Mouse (Mus musculus): ENCODE results near the gene Kdm7a. TPM values are rescaled to one million over a fixed set of nuclear protein-coding genes. Genes with fewer than 3 reads are reported as not detected.
A peak's percentile ranks its signal among the peaks of the same experiment; 100 is the strongest.

The Kdm7a gene
- polyA plus RNA-seq, 1 experiment from 2014 or later: 4.6 TPM

DNA sequence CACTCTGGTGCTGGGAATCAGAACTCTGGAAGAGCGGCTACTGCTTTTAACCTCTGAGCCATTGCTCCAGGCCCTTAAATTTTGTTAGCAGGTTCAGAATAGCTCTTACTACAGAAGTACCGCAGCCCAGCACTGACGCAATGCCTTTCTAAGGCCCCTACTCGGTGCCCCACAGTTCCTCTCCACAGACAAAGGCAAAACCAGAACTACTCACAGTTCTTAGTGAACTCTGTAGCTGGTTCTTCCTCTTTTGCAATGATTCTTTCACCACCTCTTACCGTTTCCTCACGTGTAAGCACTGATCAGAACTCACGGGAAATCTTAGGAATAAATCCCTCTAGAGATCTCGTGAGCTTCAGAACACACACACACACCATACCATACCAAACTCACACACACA is 24.1 kb upstream of the Kdm7a start:
- no peak overlapping the region for H3K4me3 ChIP-seq
- no peak overlapping the region for H3K27ac ChIP-seq
- no peak overlapping the region for H3K4me2 ChIP-seq
- 0 out of 2 replicates have a peak, but pooled peaks cover 4% of the 10 kb centered on the region for H3K4me1 ChIP-seq (replicated peaks)
- no peaks in the 10 kb centered on the region for H3K36me3 ChIP-seq
- 70% methylated on average over 8 of the region's 8 CpGs for WGBS
- no peaks in the 10 kb centered on the region for H3K27me3 ChIP-seq
- no peak for ATAC-seq (replicated peaks; ENCODE audit: insufficient number of reproducible peaks, insufficient read depth, low FRiP score, low read depth)
- no peaks in the 10 kb centered on the region for H3K9me3 ChIP-seq (replicated peaks)
- H3K9ac ChIP-seq: no peak overlapping the region

DNA sequence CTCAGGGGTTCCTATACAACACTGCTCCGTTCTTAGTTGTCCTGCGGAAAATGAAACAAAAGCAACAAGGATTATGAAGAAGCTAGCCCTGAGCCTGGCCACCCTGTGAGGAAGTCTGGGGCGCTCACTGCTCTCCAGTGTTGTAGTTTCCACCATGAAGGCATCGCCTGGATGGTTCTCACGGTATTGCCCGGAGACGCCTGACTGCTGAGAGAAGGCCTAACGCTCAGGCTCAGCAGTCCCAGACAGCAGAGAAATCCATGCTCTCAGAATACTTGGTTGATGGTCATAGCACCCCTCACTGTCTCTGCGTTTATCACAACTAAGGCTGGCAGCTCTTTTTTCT is 20.0 kb upstream of the Kdm7a start:
- no peaks in the 10 kb centered on the region for H3K9me3 ChIP-seq (replicated peaks)
- no peak overlapping the region for H3K9ac ChIP-seq
- no peak overlapping the region for H3K4me3 ChIP-seq
- no peak for ATAC-seq (replicated peaks; ENCODE audit: insufficient number of reproducible peaks, insufficient read depth, low FRiP score, low read depth)
- peak overlapping the region; percentile 21; the same call in 1 of the 2 replicates for H3K4me2 ChIP-seq
- H3K27ac ChIP-seq: no peak overlapping the region
- no peaks in the 10 kb centered on the region for H3K27me3 ChIP-seq
- H3K4me1 ChIP-seq (replicated peaks): 0 out of 2 replicates have a peak, but pooled peaks cover 4% of the 10 kb centered on the region
- H3K36me3 ChIP-seq: no peaks in the 10 kb centered on the region
- 56% methylated on average over 9 of the region's 9 CpGs for WGBS

DNA sequence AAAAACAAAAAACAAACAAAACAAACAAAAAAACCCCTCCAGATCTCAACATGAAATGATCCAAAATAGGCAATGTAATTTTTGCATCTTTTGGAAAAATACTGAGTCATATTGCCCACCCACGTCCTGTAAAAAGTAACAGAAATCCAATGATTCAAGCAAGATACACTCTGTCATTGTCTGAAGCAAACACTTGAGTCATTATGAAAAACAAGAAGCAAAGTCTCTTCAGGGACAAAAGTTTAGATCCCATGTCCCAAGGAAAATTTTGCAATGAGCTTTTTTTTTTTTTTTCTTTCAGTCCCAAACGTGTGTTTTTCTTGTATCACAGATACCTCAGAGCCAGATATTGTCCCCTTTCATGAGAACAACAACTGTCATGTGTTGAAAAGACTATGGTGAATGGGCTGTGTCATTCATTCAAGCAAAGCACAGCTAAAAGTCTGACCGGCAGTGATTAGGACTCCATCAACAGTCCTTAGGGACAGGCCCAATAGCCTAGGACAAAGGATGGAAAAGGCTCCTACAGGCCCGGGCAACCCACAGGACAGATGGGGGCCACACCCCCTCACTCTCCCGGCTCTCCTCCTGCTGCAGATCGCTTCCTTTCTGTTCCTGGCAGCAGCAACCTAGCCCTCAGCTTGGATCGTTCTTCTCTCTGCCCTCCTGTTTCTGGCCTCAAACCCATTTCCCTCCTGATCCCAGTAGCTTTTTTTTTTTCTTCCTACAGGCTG is 19.5 kb upstream of the Kdm7a start:
- no peak for ATAC-seq (replicated peaks; ENCODE audit: insufficient number of reproducible peaks, insufficient read depth, low FRiP score, low read depth)
- no peaks in the 10 kb centered on the region for H3K27me3 ChIP-seq
- no peaks in the 10 kb centered on the region for H3K9me3 ChIP-seq (replicated peaks)
- peak overlapping the region; percentile 21; the same call in 1 of the 2 replicates for H3K4me2 ChIP-seq
- 27% methylated on average over 7 of the region's 7 CpGs for WGBS
- H3K9ac ChIP-seq: no peak overlapping the region
- H3K4me1 ChIP-seq (replicated peaks): 0 out of 2 replicates have a peak, but pooled peaks cover 4% of the 10 kb centered on the region
- H3K36me3 ChIP-seq: no peaks in the 10 kb centered on the region
- H3K4me3 ChIP-seq: no peak overlapping the region
- H3K27ac ChIP-seq: no peak overlapping the region

DNA sequence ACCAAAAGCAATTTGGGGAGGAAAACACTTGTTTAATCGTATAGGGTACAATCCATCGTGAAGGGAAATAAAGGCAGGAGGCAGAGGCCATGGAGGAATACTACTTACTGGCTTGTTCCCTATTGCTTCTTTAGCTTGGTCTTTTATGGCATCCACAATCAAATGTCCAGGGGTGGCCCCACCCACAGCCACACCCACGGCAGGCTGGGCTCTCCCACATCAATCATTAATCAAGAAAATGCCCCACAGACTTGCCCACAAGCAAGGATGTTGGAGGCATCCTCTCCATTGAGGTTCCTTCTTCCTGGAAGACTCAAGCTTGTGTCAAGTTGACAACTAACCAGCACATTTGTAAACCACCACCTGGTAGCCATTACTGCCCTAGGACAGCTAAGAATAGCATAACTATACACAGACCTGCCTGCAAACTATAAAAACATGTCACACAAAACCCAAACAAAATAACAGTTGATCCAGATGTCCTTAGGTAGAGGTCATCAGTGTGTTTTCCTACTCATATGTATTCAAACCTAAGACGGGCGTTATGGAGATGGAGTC is 16.8 kb upstream of the Kdm7a start:
- no peak overlapping the region for H3K4me2 ChIP-seq
- no peaks in the 10 kb centered on the region for H3K9me3 ChIP-seq (replicated peaks)
- H3K36me3 ChIP-seq: no peaks in the 10 kb centered on the region
- no peak overlapping the region for H3K9ac ChIP-seq
- no peaks in the 10 kb centered on the region for H3K27me3 ChIP-seq
- no peak for ATAC-seq (replicated peaks; ENCODE audit: insufficient number of reproducible peaks, insufficient read depth, low FRiP score, low read depth)
- WGBS: 81% methylated on average over 5 of the region's 5 CpGs
- no peak overlapping the region for H3K27ac ChIP-seq
- H3K4me3 ChIP-seq: no peak overlapping the region
- H3K4me1 ChIP-seq (replicated peaks): 0 out of 2 replicates have a peak, but pooled peaks cover 4% of the 10 kb centered on the region

- WGBS: 73% methylated on average over 5 of the region's 5 CpGs
- no peak overlapping the region for H3K4me2 ChIP-seq
- ATAC-seq (replicated peaks; ENCODE audit: insufficient number of reproducible peaks, insufficient read depth, low FRiP score, low read depth): no peak
- no peak overlapping the region for H3K9ac ChIP-seq
- no peaks in the 10 kb centered on the region for H3K9me3 ChIP-seq (replicated peaks)
- no peak overlapping the region for H3K27ac ChIP-seq
- H3K4me1 ChIP-seq (replicated peaks): 0 out of 2 replicates have a peak, but pooled peaks cover 4% of the 10 kb centered on the region
- H3K4me3 ChIP-seq: no peak overlapping the region
- no peaks in the 10 kb centered on the region for H3K27me3 ChIP-seq
- no peaks in the 10 kb centered on the region for H3K36me3 ChIP-seq
These were observed 15.9 kb upstream of the Kdm7a start for GRCm38 (mm10) chr6:39222487-39222886.

DNA sequence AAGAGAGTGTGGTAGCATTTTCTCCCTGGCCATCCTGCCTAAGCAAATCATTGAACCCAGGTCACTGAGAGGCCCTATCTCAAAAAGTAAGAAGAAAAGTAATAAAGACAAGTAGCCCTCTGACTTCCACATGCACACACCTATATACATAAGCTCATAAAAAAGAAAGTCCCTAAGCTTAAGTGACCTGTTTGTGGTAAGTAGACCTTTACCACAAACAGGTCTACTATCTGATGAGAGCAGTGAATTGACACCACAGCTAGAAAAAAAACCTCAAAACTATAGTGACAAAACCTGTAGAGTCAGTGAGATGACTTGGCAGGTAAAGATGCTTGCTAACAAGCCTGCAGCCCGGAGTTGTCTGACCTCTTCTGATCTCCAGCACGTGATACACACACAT is 11.4 kb upstream of the Kdm7a start:
- no peak for ATAC-seq (replicated peaks; ENCODE audit: insufficient number of reproducible peaks, insufficient read depth, low FRiP score, low read depth)

DNA sequence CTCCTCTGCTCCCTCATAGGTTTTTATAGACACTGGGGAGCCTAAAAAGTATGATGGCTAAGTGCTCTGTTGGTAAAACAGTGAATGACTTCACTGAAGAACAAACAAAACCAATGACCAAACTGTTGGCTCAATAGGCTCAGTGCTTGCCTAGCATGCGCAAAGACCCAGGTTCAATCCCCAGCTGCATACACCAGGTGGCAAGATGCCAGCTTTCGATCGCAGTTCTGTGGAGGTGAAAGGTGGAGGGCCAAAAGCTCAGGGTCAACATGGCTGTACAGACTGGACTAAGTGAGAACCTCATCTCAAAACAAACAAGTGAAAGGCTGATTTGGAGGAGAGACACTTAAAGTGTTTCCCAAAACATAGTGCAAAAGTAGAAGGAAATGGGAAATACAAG is 10.5 kb upstream of the Kdm7a start:
- Histone ChIP-seq H3K4me3 (no peak overlapping the region), H3K9ac (no peak overlapping the region), H3K9me3 (replicated peaks) (no peaks in the 10 kb centered on the region), H3K27ac (no peak overlapping the region), H3K4me2 (no peak overlapping the region), H3K27me3 (no peaks in the 10 kb centered on the region), H3K36me3 (no peaks in the 10 kb centered on the region), H3K4me1 (replicated peaks) (no peaks in the 10 kb centered on the region)
- no peak for ATAC-seq (replicated peaks; ENCODE audit: insufficient number of reproducible peaks, insufficient read depth, low FRiP score, low read depth)
- 91% methylated on average over 3 of the region's 3 CpGs for WGBS

More for the DNA sequence above, 11.4 kb upstream of the Kdm7a start:
- Histone ChIP-seq H3K9ac (no peak overlapping the region), H3K4me2 (no peak overlapping the region), H3K36me3 (no peaks in the 10 kb centered on the region), H3K4me1 (replicated peaks) (no peaks in the 10 kb centered on the region), H3K27ac (no peak overlapping the region), H3K9me3 (replicated peaks) (no peaks in the 10 kb centered on the region), H3K27me3 (no peaks in the 10 kb centered on the region), H3K4me3 (no peak overlapping the region)
- 76% methylated on average over 2 of the region's 2 CpGs for WGBS

DNA sequence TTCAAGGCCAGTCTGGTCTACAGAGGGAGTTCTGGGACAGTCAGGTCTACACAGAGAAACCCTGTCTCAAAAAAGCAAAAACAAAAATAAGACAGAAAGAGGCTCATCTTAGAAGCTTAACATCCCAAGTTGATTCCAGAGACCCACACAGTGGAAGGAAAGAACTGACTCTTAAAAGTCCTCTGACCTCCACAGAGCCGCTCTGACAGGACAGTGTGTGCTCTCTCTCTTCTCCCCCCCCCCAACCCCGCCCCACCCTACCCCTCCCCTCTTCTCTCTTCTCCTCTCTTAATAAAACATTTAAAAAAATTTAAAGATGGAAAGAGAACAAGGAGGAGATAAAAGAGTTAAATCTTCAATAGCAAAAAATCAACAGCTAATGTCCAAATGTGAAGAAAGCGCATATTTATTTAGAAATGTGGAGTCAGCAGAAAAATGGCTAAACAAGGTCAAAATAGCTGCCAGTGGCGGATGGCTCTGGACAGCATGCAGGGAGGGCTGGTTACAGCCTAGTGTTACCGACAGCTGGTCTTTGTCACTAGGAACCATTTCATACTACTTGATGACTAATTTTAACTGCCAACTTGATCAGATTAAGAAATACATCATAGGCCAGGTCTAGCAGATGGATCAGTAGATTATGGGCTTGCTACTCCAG is 8.5 kb upstream of the Kdm7a start:
- no peaks in the 10 kb centered on the region for H3K36me3 ChIP-seq
- H3K27me3 ChIP-seq: no peaks in the 10 kb centered on the region
- no peaks in the 10 kb centered on the region for H3K4me1 ChIP-seq (replicated peaks)
- no peak overlapping the region for H3K4me3 ChIP-seq
- no peak overlapping the region for H3K4me2 ChIP-seq
- H3K9ac ChIP-seq: no peak overlapping the region
- H3K9me3 ChIP-seq (replicated peaks): no peaks in the 10 kb centered on the region
- ATAC-seq (replicated peaks; ENCODE audit: insufficient number of reproducible peaks, insufficient read depth, low FRiP score, low read depth): no peak
- 66% methylated on average over 5 of the region's 5 CpGs for WGBS
- H3K27ac ChIP-seq: no peak overlapping the region

GRCm38 (mm10) chr6:39209677-39210076 is 3.1 kb upstream of the Kdm7a start:
- Histone ChIP-seq H3K4me2 (no peak overlapping the region), H3K4me3 (no peak overlapping the region), H3K36me3 (no peaks in the 10 kb centered on the region), H3K9ac (no peak overlapping the region), H3K27me3 (no peaks in the 10 kb centered on the region), H3K27ac (no peak overlapping the region), H3K9me3 (replicated peaks) (no peaks in the 10 kb centered on the region), H3K4me1 (replicated peaks) (no peaks in the 10 kb centered on the region; the same call in 1 of the 2 replicates)
- ATAC-seq (replicated peaks; ENCODE audit: insufficient number of reproducible peaks, insufficient read depth, low FRiP score, low read depth): no peak
- WGBS: 82% methylated on average over 4 of the region's 4 CpGs

DNA sequence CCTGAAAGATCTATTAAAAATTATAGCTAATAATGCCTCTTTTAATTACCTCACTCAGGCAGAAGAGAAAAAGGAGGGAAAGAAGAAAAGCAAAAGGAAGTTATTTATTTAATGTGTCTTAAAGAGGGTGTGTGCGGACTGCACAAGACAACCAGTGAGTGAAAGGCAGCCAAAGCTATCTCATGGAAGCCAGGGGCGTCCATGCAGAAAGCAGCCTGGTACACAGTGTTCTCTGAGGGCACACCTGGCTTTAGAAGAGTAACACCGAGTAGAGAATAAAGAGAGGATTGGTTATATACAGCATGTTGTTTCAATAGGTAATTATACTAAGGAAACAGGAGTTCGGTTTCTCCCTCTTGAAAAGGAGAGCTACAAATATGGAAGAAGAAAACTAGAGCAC is 1.6 kb upstream of the Kdm7a start:
- no peaks in the 10 kb centered on the region for H3K27me3 ChIP-seq
- H3K9ac ChIP-seq: no peak overlapping the region
- ATAC-seq (replicated peaks; ENCODE audit: insufficient number of reproducible peaks, insufficient read depth, low FRiP score, low read depth): no peak
- H3K9me3 ChIP-seq (replicated peaks): no peaks in the 10 kb centered on the region
- H3K4me3 ChIP-seq: no peak overlapping the region
- H3K4me2 ChIP-seq: 0 out of 2 replicates have a peak overlapping the region, but pooled peaks have one; percentile 80
- H3K4me1 ChIP-seq (replicated peaks): peaks cover 2% of the 10 kb centered on the region; the same call in 1 of the 2 replicates
- H3K27ac ChIP-seq: no peak overlapping the region
- no peaks in the 10 kb centered on the region for H3K36me3 ChIP-seq
- WGBS: 79% methylated on average over 4 of the region's 4 CpGs

GRCm38 (mm10) chr6:39205650-39206580 is 674 bp downstream of the Kdm7a start:
- peak; percentile 45 for ATAC-seq (replicated peaks; ENCODE audit: insufficient number of reproducible peaks, insufficient read depth, low FRiP score, low read depth)
- WGBS: under 1% methylated on average over 103 of the region's 121 CpGs
- peak overlapping the region; percentile 97 for H3K27ac ChIP-seq
- peaks cover 3% of the 10 kb centered on the region; the same call in 1 of the 2 replicates for H3K4me1 ChIP-seq (replicated peaks)
- H3K27me3 ChIP-seq: no peaks in the 10 kb centered on the region
- H3K4me2 ChIP-seq: peak overlapping the region; percentile 80
- H3K9me3 ChIP-seq (replicated peaks): no peaks in the 10 kb centered on the region
- peak overlapping the region; percentile 96 for H3K9ac ChIP-seq
- no peaks in the 10 kb centered on the region for H3K36me3 ChIP-seq
- H3K4me3 ChIP-seq: peak overlapping the region; percentile 88

Measured in heart, embryonic 15.5 days (tissue).